Mouse (Mus musculus): Measurements from ENCODE around the gene Cd200r1. TPM values are rescaled to one million over a fixed set of nuclear protein-coding genes. Genes with fewer than 3 reads are reported as not detected.
"Not testable (repeated sequence)": the region's sequence is repeated elsewhere in the genome, so short reads cannot be mapped to it uniquely, and the experiment has no call there.

Gene Cd200r1
- polyA plus RNA-seq, 1 experiment from 2014 or later, result 0.59 TPM

DNA sequence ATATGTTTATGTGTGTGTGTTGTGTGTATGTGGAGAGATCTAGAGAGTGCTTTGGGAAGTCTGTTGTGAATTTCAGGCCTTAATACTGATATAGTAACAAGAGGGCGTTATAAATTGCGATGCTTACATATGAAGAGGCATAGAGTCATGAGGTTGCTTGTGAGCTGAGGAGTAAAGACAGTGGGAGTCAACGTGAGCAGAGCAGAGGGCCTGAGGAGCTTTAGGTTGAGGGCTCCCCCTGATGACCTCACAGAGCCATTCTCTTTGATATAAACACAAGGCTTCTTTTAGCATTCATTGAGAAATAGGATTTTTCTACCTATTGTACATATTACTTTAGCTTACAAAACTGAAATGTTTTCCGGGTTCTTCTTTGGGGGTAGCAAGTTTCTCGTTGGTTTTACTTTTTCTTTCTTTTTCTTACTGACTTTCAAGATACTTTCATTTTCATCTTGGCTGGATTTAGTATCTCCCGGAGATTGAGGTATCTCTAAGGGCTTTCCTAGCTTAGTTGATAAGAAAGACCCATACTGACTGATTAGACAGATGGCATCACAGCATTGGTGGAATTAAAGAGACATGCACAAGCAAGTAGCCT, 47.0 kb downstream of the Cd200r1 start:
- no peak overlapping the region for H3K4me3 ChIP-seq (replicated peaks)
- H3K27me3 ChIP-seq (replicated peaks), result no peaks in the 10 kb centered on the region
- H3K4me2 ChIP-seq, result no peak overlapping the region
- ATAC-seq (ENCODE audit: low FRiP score), result no peak
- no peaks in the 10 kb centered on the region for H3K36me3 ChIP-seq
- 85% methylated on average over 6 of the region's 6 CpGs for whole genome bisulfite sequencing
- H3K9me3 ChIP-seq (replicated peaks), result no peaks in the 10 kb centered on the region
- H3K27ac ChIP-seq (replicated peaks), result no peak overlapping the region
- no peak overlapping the region for H3K9ac ChIP-seq (replicated peaks)
- H3K4me1 ChIP-seq, result no peaks in the 10 kb centered on the region

DNA sequence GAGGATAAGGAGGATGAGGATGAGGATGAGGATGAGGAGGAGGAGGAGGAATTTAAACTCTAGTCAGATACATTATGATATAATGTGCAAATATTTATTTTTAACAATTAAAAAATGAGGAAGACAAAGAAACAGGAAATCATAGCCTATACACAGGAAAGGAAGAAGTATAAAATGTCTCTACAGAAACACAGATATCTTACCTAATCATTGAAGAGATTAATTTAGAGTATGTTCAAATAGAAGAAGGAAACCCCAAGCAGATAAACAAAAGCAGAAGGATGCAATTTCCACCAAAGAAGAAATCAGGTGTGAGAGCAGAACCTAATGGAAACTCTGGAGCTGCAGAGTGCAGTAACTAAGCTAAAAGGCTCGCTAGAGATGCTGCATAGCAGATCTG, 52.5 kb downstream of the Cd200r1 start:
- 48% methylated on average over 1 of the region's 1 CpGs for WGBS
- Histone ChIP-seq H3K9me3 (replicated peaks) (no peaks in the 10 kb centered on the region), H3K27me3 (replicated peaks) (no peaks in the 10 kb centered on the region), H3K36me3 (no peaks in the 10 kb centered on the region), H3K9ac (replicated peaks) (no peak overlapping the region), H3K4me1 (no peaks in the 10 kb centered on the region), H3K27ac (replicated peaks) (no peak overlapping the region), H3K4me2 (no peak overlapping the region), H3K4me3 (replicated peaks) (no peak overlapping the region)
- ATAC-seq (ENCODE audit: low FRiP score), result no peak

DNA sequence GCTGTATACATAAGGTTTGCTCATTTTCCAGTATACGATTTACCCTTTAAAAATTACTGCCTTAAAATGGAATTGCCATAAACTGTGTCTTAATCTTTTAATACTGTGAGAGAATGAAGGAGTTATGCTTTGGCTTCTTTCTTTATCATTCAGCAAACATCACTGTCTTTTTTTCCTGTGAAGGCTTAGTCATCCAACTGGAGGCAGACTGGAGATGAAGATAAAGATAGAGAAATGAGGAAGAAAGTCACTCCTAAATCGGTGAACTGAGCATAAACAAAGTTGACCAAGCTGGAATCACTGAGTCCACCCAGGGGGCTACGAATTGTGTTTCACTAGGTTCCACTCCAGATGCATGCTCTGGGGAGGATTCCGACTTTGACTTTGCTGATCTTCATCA, 55.0 kb downstream of the Cd200r1 start:
- Histone ChIP-seq H3K4me3 (replicated peaks) (no peak overlapping the region), H3K36me3 (no peaks in the 10 kb centered on the region), H3K9ac (replicated peaks) (no peak overlapping the region), H3K4me1 (no peaks in the 10 kb centered on the region), H3K4me2 (no peak overlapping the region), H3K27me3 (replicated peaks) (no peaks in the 10 kb centered on the region), H3K9me3 (replicated peaks) (no peaks in the 10 kb centered on the region), H3K27ac (replicated peaks) (no peak overlapping the region)
- no peak for ATAC-seq (ENCODE audit: low FRiP score)
- WGBS, result 86% methylated on average over 4 of the region's 4 CpGs

DNA sequence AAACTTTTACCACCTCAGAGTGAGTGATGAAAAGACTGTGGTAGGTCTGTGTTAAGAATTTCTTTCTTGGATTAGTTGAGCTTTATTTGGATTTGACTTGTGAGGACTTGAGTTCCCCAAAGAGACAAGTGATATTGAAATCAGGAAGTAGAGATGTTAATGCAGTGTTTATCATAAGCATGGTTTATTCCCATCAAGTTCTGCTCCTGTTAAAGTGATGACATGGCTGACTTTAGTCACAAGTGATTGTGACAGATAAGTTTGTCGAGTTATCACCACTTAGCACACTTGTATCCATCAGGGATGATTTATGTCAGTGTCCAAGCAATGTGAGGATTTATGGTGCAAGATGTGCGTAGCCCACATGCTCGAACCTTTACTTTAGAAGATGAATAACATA, 66.8 kb downstream of the Cd200r1 start:
- Histone ChIP-seq H3K9me3 (replicated peaks) (no peaks in the 10 kb centered on the region), H3K4me1 (no peaks in the 10 kb centered on the region), H3K4me2 (no peak overlapping the region), H3K36me3 (no peaks in the 10 kb centered on the region), H3K27me3 (replicated peaks) (no peaks in the 10 kb centered on the region), H3K4me3 (replicated peaks) (no peak overlapping the region), H3K9ac (replicated peaks) (no peak overlapping the region), H3K27ac (replicated peaks) (no peak overlapping the region)
- no peak for ATAC-seq (ENCODE audit: low FRiP score)
- WGBS, result 85% methylated on average over 3 of the region's 3 CpGs

DNA sequence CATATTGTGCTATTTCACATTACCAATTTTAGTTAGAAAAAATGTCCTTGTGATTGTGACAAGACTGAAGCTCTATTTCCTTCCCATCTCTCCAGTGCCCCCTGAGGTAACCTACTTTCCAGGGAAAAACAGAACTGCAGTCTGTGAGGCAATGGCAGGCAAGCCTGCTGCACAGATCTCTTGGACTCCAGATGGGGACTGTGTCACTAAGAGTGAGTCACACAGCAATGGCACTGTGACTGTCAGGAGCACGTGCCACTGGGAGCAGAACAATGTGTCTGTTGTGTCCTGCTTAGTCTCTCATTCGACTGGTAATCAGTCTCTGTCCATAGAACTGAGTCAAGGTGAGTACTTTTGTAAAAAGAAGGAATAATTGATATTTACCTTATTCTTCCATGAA, 67.7 kb downstream of the Cd200r1 start:
- not testable (repeated sequence) for H3K9ac ChIP-seq (replicated peaks); ATAC-seq (ENCODE audit: low FRiP score); H3K4me3 ChIP-seq (replicated peaks); H3K36me3 ChIP-seq; H3K4me2 ChIP-seq; H3K27ac ChIP-seq (replicated peaks); H3K9me3 ChIP-seq (replicated peaks); H3K27me3 ChIP-seq (replicated peaks); H3K4me1 ChIP-seq
- 51% methylated on average over 2 of the region's 2 CpGs for WGBS

Other genes starting within 250 kb of the Cd200r1 start
- gene Boc, start 206.8 kb upstream of the Cd200r1 start, polyA plus RNA-seq (2015; fragmentation: Nextera tagmentation; extraction: Ambion mirVana), result 6.9 and 8.1 TPM in 2 replicates
- 3.4 and 4.5 TPM in 2 replicates for gene Nepro, start 41.4 kb upstream of the Cd200r1 start, polyA plus RNA-seq (2015; fragmentation: Nextera tagmentation; extraction: Ambion mirVana)
- gene Gtpbp8, start 19.4 kb upstream of the Cd200r1 start, polyA plus RNA-seq (2015; fragmentation: Nextera tagmentation; extraction: Ambion mirVana), result 35.3 and 36.1 TPM in 2 replicates
- gene Cd200r4, start 46.0 kb downstream of the Cd200r1 start, polyA plus RNA-seq (2015; fragmentation: Nextera tagmentation; extraction: Ambion mirVana), result 0.24 TPM in 1 of 2 replicates, not detected in the other
- not detected in 2 replicates for gene Cd200r2, start 101.4 kb downstream of the Cd200r1 start, polyA plus RNA-seq (2015; fragmentation: Nextera tagmentation; extraction: Ambion mirVana)
- 0.17 TPM in 2 replicates for gene Cd200r3, start 177.9 kb downstream of the Cd200r1 start, polyA plus RNA-seq (2015; fragmentation: Nextera tagmentation; extraction: Ambion mirVana)

All from neural tube, embryonic 15.5 days (tissue).